In the genomic region with DNA sequence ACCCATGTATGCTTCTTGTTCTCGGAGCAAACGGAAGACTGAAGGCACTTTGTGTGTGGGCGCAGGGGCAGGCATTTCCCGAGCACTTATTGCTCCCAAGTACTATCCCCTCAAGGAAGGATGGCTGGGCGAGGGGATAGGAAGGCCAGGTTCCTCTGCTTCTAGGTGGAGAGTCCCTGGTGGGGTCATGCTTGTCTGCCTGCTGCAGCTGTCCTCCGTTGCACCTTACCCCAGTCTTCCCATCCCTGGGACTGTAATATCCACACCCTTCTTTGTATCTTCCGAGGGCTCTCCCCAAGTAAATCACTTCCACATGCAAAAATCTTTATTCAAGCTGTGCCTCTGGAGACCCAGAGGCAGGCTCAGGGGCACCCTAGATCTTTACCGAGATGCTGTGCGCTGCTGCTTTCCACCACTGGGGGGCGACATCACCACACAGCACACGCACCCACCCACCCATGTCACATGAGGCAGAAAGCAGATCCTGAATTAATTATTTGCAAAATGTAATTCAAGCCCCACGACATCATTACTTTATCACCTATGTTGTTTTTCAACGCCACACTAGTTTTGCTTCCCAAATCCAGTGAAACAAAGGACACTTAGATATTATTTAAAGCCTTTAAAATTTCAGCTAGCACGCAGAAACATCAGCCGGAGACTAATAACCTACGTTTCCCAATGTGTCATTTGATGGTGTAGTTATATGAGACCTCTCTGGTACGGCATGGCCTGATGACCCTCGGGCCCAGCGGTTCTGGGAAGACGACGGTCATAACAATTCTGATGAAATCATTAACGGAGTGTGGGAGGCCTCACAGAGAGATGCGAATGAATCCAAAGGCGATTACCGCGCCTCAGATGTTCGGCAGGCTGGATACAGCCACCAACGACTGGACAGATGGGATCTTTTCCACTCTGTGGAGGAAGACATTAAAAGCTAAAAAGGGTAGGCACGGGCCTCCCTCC, we compare ENCODE assay signal across 8 mouse cellular contexts.
A peak's percentile ranks its signal among the peaks of the same experiment; 100 is the strongest.
DNase-seq lines count a peak whose midpoint lies in the region; ATAC-seq and TF ChIP-seq lines count a peak whose summit lies in the region.

No protein-coding gene starts in this region.

- no peak overlapping the region for H3K27ac ChIP-seq in kidney, adult 2 months (ENCODE audit: insufficient read depth, low read depth, low read length)
- no peak overlapping the region for H3K27ac ChIP-seq in hindbrain, embryonic 14.5 days

- peak; percentile 35 for DNase-seq in kidney, adult 2 months
- DNase-seq in kidney, adult 11 months = no peak
- peak; percentile 46 to 59 for DNase-seq in adrenal gland, adult 18-20 months (ENCODE audit: low spot score in 2 of 2)
- peak; percentile 49 for DNase-seq in embryo, embryonic 11.5 days (ENCODE audit: low read depth, low spot score)
- DNase-seq in hindbrain, embryonic 14.5 days (ENCODE audit: low spot score) = peak; percentile 87
- peak; percentile 64 to 71 for DNase-seq in left cerebral cortex, postnatal 36 days (ENCODE audit: low spot score in 2 of 2)
- DNase-seq in neural tube, embryonic 10.5 days (ENCODE audit: extremely low spot score, low spot score) = peak; percentile 65
- DNase-seq in thymus, postnatal 14 days = peak; percentile 69

- WGBS in kidney, adult 2 months = 37% methylated on average over 29 of the region's 29 CpGs
- WGBS in hindbrain, embryonic 14.5 days = 40% methylated on average over 29 of the region's 29 CpGs

- intact Hi-C loops in left cerebral cortex, postnatal 36 days (cut with DNase I) = loop anchor here (5.0 kb wide), 3 partner anchors 61 to 246 kb away; a partner anchor contains a TSS

- no peak overlapping the region for H3K4me3 ChIP-seq in kidney, adult 2 months (ENCODE audit: insufficient read depth, low read depth, low read length)
- H3K4me3 ChIP-seq in hindbrain, embryonic 14.5 days (replicated peaks; ENCODE audit: low read length) = no peak overlapping the region

- no peak overlapping the region for H3K9ac ChIP-seq in hindbrain, embryonic 14.5 days

- peak; percentile 85 for TF ChIP-seq CTCF in kidney, adult 2 months (conservative IDR thresholded peaks at IDR 0.05; ENCODE audit: insufficient read depth, insufficient read length, low read depth, low read length)

- ATAC-seq in hindbrain, embryonic 14.5 days (ENCODE audit: low FRiP score) = peak; percentile 84

- TF ChIP-seq POLR2A in kidney, adult 2 months (IDR thresholded peaks at IDR 0.05; ENCODE audit: low read depth, low read length) = no peak

- H3K36me3 ChIP-seq in kidney, adult 2 months (ENCODE audit: control insufficient read depth, insufficient read depth, low read length) = no peaks in the 10 kb centered on the region
- no peaks in the 10 kb centered on the region for H3K36me3 ChIP-seq in hindbrain, embryonic 14.5 days (replicated peaks; ENCODE audit: control insufficient read depth, insufficient read depth)

- H3K4me1 ChIP-seq in kidney, adult 2 months (ENCODE audit: control insufficient read depth, insufficient read depth, low read length) = no peaks in the 10 kb centered on the region
- H3K4me1 ChIP-seq in hindbrain, embryonic 14.5 days (replicated peaks; ENCODE audit: control insufficient read depth, insufficient read depth, low read length) = peaks cover 5% of the 10 kb centered on the region; the same call in 1 of the 2 replicates

- H3K4me2 ChIP-seq in hindbrain, embryonic 14.5 days (replicated peaks) = peak overlapping the region; percentile 38

- H3K27me3 ChIP-seq in kidney, adult 2 months (replicated peaks; ENCODE audit: control insufficient read depth, insufficient read depth, low read length) = no peaks in the 10 kb centered on the region
- H3K27me3 ChIP-seq in hindbrain, embryonic 14.5 days (ENCODE audit: control insufficient read depth, insufficient read depth, low read length) = no peaks in the 10 kb centered on the region

- no peaks in the 10 kb centered on the region for H3K9me3 ChIP-seq in hindbrain, embryonic 14.5 days (ENCODE audit: control insufficient read depth, low read length)
